Mouse (Mus musculus) ES-Bruce4 (cell line): ENCODE data around the gene Shh.

Experiments
- EP300 ChIP-seq: IDR thresholded peaks from 2 replicates; pipeline ENCODE4 v1.6.1; 2011; ENCODE audit warnings: low read depth, low read length; ENCODE audit not compliant: insufficient read depth
- POLR2A ChIP-seq: IDR thresholded peaks from one replicate; pipeline ENCODE4 v1.8.1; 2011; ENCODE audit warnings: low read length; ENCODE audit not compliant: insufficient read depth

- TF ChIP-seq POLR2A (no peak), EP300 (no peak)
These were observed 53.0 kb downstream of the Shh start for GRCm38 (mm10) chr5:28414076-28414475.
